Mouse (Mus musculus) urinary bladder, postnatal 10 days (tissue): ENCODE results near the gene Chsy1.

Experiments
- DNase-seq: peaks from one replicate; pipeline ENCODE4 v3.0.0; 2022; ENCODE audit warnings: low spot score

Gene Chsy1

DNA sequence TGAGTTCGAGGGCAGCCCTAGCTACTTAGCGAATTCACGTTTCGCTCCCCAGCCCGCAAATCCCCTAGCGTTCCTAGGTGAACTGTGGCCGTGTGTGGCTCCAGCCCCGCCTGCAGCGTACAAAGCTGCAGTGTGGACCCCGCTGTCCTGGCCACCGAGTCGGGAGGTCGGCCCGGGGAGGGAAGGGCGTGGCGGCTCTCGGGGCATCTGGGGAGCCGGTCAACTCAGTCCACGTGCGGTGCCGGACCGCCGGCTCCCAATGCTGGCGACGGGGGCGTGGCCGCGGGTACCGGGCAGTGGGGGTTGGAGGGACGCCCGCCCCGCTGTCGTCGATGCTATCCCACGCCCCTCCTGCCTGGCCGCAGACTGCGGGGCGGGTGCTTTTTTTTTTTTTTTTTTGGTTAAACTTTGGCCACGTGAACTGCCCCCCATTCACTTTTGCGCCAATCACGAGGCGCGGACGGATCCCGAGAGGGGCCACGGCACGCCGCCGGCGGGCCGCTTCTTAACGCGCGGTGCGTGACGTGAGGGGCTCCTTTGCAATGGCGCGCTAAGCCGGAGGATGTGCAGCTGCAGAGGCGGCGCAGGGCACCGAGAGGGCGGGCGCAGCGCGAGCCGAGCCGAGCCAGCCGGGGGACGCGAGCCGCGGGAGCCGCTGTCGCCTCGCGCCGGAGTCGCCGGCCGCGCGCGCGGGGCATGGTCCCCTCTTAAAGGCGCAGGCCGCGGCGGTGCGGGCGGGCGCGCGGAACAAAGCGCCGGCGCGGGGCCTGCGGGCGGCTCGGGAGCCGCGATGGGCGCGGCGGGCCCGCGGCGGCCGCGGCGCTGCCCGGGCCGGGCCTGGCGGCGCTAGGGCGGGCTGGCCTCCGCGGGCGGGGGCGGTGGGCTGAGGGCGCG is at the start of gene Chsy1:
Chsy1 (plus strand) TSS at position 555 of the 894 bp plus-strand sequence.
- peak; percentile 71 for DNase-seq

DNA sequence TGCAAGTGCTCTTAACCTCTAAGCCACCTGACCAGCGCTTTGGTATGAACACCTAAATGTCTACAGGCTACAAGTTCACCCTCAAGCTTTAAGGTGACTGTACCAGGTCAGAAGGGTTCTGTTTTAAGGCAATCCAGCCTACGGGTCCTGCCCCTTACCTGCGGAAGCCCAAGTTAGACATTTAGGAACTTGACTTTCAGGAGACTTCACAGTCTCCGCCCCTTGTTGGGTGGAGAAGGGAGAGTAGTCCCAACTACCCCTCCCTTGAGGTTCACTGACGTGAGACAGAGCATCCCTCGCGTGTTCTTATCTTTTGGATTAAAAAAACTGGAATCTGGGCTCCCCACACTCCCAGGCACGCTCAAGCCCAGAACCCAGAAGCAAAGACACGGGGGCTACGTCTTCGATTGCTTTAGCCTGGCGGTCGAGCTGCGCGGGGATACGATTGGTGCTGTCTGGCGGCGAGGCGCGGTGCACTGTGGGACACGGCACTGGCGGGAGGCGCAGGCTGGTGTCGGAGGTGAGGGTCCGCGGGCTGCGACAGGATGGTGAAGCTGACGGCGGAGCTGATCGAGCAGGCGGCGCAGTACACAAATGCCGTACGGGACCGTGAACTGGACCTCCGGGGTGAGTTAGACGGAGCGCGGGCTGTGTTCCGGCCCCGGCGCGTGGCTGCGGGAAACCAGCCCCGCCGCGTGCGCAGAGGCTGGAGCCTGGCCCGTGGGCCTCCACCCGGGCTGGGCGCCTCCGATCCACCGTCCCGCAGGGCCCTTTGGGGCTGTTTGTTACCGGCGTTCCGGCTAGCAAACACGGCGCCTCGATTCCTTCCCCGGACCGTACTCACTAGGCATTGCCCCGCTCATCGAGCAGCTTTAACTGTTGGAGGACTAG is 49.0 kb upstream of the Chsy1 start:
- DNase-seq = peak; percentile 50

DNA sequence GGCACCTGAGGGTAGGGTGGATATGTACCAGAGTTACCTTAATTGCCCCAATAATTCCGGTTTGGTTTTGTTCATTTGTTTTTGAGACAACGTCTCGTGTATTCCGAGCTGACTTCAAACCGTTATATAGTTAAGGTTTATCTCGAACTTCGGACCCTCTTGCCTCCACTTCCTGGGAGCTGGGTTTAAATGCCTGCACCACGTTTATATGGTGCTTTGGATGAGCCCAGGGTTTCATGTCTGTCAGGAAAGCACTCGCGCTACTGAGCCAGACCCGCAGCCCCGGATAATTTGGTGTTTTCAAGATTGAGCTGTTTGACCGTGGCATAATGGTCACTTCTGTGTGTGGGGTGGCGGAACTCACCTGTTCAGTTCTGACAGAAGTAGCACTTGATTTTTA is 48.3 kb upstream of the Chsy1 start:
- no peak for DNase-seq

DNA sequence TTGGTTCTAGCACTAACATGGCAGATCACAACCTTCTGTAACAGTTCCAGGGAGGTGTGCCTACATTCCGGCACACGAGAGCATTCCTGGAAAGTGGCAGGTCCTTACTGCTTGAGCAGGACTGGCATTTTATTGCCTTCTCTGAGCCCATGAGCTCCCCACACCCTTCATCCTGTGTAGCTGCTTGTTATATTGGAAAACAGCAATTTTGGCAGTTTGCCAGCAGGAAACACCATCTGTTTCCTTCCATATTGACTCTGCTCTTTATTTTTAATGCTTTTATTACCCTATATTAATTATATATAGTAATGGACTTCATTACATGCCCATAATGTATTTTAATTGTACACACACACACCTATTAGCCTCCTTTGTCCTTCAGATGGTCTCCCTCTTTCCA is 32.9 kb upstream of the Chsy1 start:
- DNase-seq = no peak

DNA sequence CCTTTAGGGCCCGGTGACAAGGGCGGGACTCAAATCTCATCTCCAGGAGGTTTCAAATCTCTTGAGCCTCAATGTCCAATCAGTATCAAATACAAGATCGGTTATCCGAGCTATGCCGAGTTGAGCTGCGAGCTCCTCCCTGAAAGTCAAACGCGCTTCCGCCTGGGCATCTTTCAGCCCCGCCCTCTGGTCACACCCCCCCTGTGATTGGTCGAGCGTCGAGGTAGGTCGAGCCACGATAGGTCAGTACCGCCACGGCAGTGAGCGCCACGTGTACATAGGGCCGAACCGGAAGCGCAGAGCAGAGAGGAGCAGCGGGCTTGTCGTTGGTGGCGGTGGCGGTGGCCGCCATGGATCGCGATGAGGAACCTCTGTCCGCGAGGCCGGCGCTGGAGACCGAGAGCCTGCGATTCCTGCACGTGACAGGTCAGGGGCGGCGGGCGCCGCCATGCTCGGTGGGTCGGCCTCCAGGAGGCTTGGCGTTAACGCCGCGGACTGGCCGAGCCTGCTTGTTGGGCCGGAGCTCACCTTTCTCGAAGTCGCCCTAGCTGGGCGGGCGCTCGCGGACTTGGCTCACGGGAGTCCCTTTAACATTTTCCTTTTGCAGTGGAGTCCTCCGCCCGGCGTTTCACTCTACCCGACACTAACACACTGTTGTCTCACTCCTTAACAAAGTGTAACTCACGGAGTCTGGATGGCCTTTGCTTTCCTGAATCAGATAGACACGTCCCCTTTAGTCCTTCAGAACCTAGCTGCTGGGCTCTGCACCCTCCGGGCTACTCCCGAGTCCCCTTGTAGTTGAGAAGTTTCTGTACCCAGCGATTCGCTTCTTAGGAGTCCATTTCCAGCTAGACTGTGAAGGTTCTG is 29.7 kb upstream of the Chsy1 start, which contains the start of gene Selenos:
Selenos (plus strand) TSS at position 286 of the 867 bp plus-strand sequence.
- peak; percentile 81 for DNase-seq

DNA sequence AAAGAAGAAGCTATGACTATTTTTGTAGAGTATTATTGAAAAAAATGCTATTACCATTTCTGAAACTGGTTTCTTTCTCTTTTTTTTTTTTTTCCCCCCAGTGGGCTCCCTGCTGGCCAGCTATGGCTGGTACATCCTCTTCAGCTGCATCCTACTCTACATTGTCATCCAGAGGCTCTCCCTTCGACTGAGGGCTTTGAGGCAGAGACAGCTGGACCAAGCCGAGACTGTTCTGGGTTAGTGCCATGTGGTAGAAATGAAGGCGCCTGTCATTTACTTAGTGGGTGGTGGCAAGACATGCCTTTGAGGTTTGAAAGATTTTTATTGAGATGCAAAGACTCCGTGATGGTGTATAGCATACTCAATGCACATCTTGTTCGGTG is 29.1 kb upstream of the Chsy1 start:
- no peak for DNase-seq

DNA sequence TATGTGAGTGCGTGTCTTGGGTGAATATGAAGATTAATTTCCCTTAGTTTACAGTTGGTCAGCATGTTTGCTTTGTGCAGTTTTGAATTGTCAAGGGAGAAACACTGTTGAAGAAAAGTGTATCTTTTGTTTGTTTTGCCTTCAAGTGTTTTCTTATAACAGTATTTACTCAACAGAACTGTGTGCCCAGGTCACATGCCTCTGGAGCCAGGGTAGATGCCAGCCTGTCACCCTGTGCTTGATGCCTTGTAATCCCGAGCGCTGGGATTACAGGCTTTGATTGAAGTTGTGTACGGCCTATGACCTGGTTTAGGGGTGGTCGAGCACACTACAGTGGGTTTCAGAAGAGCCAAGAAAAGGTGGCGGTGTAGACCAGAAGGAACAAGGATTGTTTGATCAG is 25.6 kb upstream of the Chsy1 start:
- DNase-seq = no peak

DNA sequence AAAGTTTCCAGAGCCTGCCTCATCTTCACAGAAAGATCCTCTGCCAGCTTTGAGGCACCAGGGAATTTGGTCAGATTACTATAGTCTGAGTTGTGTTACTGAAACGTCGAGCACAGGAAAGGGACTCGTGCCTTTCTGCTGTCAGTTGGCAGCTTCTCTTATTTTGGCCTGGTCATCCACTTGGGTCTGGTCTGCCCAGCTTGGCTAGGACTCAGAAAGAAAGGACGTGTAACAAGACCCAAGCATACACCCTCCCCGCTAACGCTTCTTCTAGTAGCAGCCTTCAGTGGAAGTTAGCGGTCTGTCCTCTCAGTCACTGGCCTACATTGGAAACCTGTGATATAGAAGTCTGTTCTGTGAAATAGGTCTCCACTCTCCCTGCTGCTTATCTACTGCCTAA is 24.8 kb upstream of the Chsy1 start:
- no peak for DNase-seq

DNA sequence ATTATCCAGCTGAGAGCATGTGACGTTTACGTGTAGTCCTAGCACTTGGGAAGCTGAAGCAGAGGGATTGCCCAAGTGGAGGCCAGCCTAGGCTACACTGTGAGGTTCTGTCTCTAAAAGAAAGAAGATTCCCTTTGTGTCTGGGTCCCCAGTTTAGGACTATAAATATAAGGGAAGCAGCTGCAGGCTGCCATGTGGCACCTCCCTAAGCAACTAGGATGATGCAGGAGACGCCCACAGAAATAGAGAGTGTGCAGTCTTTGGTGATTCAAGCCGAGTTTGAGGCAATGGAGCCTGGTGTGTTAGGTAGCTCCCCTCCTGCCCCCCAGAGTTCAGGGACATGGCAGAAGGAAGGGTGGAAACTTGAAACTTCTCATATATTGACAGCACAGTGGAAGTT is 21.7 kb upstream of the Chsy1 start:
- DNase-seq = no peak

DNA sequence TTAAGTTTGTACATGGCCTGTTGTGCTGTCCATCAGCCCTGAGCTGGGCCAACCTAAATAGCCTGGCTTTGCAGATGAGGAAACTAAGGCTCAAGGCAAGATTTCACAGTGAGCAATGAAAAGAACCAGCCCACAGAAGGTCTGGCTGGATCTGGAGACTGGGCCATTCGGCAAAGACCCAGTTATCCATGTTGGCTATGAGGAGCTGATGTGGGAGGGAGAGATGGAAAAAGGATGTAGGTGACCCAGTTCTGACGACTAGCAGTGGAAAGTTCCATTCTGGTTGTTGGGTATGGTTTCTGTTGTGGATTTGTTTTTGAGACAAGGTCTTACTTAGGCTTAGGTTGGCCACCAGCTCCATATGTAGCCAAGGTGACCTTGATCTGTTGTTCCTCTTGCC is 21.2 kb upstream of the Chsy1 start:
- no peak for DNase-seq

DNA sequence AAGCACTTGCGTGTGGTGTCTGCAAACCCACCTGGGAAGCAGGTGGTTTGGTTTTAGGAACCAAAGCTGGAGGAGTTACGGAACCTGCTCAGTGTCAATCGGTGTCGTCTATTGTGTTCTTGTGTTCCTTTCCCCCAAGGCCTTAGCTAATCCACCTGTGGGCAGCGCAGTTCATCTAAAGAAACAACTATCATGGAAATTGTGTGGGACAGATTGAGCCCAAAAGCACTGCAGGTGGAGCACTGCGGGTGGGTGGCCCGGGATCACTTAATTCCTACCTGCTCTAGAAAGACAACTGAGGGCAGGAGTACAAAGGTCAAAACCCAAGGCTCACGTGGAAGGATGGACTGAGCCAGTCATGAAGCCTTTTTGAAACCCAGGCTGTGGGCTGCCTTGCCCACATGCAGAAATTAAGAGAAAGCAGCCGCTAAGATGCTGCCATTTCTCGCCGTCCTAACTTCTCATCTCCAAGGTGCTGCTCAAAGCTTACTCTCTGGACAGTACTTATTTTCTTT is 18.6 kb upstream of the Chsy1 start:
- DNase-seq = no peak

DNA sequence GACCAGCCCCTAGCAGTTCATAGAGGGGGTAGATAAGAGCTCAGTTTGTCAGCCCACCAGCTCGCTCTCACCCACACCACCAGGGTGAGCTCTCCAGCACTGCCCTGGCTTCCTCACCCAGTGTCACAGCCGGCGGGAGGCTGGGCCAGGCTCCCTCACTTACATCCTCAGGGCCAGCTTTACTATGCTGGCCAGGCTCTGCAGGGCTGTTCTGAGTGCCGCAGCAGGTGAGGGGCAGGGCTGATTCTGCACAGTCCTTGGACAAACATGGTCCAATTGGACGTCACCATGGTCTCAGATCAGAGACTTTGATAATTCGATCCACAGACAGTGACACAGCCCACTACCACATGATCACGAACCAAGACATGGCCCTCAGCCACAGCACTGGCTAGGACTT is 17.8 kb upstream of the Chsy1 start:
- no peak for DNase-seq

DNA sequence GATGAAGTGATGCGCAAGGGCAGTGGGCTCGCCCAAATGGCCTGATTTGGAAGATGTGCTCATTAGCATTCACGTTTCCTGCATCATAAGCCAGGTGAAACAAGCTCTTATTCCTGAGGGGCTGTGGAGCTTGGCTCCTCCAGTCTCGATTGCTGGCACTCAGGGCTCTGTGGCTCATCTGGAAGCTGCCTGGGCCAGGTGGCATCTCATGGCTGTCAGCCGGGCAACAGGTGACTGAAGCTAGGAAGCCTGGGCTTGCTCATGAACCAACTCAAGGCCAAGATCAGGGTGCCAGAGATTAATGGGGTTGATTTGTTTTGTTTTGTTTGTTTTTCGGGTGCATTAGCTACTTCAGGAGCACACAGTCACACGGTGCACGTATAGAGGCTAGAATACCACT is 16.7 kb upstream of the Chsy1 start:
- DNase-seq = no peak

DNA sequence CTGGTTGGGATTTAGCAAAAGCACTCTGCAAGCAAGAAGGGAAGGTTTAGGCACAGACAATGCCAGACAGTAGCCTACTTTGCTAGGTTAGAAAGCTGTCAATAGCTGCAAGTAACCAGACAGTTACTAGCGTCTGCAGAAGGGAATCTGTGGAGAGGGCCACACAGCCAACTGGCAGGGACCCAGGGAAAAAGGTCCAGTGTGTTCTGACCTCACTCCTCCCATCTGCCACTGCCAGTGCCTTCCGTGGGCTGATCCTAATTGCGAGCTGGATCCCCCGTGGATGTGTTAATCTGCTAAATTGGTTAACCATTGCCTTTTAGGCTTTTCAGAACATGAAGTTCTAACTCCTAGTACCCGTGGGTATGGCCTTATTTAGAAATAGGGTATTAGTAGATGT is 15.2 kb upstream of the Chsy1 start:
- no peak for DNase-seq

DNA sequence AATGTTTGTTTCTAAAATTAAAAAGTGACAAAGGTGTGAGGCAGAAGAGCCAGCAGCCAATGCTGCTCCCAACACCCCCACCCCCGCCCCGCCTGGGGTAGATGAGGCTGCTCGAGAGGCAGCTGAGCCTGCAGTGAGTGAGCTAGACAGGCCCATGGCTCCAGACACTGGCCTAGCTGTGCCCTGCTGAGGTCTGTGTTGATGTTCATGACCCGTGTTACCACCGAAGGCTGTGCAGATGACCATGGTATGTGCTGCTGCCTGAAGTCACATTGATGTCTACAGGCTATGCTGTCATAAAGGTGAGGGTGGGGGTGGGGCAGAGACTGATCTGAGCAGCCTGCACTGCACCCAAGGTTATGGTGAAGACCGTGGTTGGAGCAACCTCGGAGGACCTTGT is 10.5 kb upstream of the Chsy1 start:
- DNase-seq = no peak

DNA sequence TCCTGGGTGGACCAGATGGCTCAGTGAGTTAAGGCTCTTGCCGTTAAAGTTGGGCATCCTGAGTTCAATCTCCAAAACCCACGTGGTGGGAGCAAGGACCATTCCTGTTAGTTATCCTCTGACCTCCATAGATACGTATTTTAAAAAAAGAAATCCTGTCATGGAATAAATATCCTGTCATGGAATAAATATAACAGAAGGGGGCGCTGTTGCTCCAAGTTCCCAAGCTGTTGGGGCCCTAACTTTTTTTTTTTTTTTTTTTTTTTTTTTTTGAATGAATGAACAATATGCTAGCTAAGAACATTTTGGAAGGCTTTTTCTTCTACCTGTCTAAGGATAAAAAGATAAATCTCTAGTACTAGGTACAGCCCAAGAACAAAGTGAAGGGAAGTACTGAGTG is 7.4 kb upstream of the Chsy1 start:
- DNase-seq = no peak

DNA sequence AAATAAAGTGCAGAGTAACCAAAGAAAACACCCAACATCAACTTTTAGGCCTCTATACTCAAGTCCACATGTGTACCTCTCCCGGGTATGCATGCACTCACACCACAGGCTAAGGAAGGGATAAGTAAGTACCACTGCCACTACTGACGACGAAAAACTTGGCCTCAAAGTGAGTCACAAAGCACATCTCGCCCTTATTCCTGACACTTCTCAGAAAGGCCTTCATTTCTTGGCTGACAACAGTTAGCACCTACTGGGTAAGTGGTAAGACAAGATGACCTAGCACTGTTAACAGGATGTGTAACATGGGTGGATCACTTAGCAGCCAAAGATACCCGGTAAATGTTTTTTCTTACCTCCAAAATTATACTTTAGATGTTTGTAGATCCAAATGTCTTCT is 4.8 kb upstream of the Chsy1 start:
- no peak for DNase-seq

DNA sequence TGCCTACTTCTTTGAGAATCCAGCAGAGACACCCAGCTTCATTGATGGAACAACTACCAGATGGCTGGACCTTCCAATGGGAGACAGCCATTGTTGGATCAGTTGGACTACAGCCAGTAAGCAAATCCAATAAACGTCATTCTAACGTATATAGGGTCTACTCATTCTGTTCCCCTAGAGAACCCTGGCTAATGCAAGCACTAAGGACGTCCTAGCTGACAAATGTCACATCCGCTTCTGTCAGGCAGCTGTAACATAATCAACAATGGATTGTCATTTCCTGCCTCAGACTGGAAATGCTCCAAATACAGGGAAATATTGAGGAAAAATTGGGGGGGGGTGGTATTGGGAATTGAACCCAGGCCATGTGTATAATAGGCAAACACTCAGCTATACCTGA is 3.5 kb upstream of the Chsy1 start:
- no peak for DNase-seq

DNA sequence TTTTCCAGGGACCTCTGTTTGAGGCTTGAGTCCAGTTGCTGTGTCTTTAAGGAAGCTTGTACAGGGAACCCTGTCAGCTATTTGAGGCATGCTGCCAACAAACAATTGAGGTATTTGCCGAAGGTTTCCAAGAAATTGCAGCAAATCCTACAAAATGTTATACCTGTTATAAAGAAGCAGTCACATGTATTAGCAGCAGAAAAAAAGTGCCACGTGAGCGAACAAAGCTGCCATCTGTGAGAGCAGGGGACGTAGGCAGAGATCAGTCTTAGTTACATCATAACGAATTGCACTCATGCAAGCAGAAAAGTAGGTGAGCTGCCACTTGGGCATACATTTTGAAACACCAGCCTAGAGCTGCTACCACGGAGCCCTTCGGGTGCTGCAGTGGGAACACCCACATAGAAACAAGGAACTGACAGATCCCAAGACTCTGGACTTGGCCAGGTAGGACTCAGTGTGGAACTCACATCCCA is 2.7 kb upstream of the Chsy1 start:
- DNase-seq = no peak

DNA sequence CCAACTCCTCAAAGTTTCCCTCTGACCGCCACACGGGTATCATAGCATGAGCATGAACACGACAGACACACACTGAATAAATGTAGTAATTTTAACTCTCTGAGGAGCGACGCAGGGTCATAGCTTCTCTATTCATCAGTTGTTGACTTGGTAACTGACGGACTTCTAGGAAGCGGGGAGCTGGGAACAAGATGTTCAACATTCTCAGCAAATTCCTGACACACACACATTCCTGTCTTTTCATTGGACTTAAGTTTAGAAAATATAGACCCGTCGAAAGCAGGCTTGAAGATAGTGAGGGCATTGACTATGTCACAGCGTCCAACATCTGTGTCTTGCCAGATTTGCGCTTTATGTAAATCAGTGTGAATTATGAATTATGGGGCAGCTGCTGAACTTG is 2.1 kb upstream of the Chsy1 start:
- DNase-seq = no peak

DNA sequence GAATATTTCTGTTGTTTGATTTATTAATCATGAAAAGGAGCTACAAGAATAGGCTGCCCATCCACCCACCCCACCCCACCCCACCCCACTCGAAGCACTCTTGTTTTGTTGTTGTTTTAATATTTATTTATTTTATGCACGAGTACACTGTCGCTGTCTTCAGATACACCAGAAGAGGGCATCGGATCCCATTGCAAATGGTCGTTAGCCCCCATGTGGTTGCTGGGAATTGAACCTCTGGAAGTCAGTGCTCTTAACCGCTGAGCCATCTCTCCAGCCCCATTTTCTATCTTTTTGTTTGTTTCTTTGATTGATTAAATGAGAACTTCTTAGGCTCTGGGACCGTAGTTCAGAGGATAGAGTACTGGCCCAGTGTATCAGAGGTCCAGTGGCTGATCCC is 1.4 kb upstream of the Chsy1 start:
- no peak for DNase-seq
